ENCODE assay signal across 10 mouse cellular contexts in genomic region chr16:84559569-84560278, GRCm38 (mm10). TPM values are rescaled to one million over a fixed set of nuclear protein-coding genes. Genes with fewer than 3 reads are reported as not detected.
DNase-seq lines count a peak whose midpoint lies in the region; ATAC-seq and TF ChIP-seq lines count a peak whose summit lies in the region.
"Had no signal": no experiment of that assay in that cellular context is flagged by ENCODE, and none has a peak within 500 bp of the region (broad histone marks: within the 10 kb centered on the region; RNA-seq: fewer than 3 reads in every experiment).

No protein-coding gene starts in this region.

- no peaks in the 10 kb centered on the region for H3K36me3 ChIP-seq in hindbrain, postnatal 0 days (ENCODE audit: insufficient read depth, low read length)

- no peaks in the 10 kb centered on the region for H3K9me3 ChIP-seq in hindbrain, postnatal 0 days (ENCODE audit: low read length)

- H3K9ac ChIP-seq in hindbrain, postnatal 0 days (replicated peaks; ENCODE audit: low read length), result no peak overlapping the region

- WGBS in hindbrain, postnatal 0 days, result 10% methylated on average over 9 of the region's 9 CpGs

- no peaks in the 10 kb centered on the region for H3K4me1 ChIP-seq in hindbrain, postnatal 0 days (ENCODE audit: insufficient read depth, low read length)

- intact Hi-C loops in left cerebral cortex, postnatal 25 days (cut with DNase I), result loop anchor here (2.0 kb wide), 1 partner anchor 33 kb away; no protein-coding TSS in a partner anchor
- intact Hi-C loops in left cerebral cortex, postnatal 36 days (cut with DNase I), result loop anchor here (1.0 kb wide), 1 partner anchor 32 kb away; no protein-coding TSS in a partner anchor

- DNase-seq in adrenal gland, postnatal 14 days, result peak; percentile 54
- no peak for DNase-seq in adrenal gland, postnatal 4 days (ENCODE audit: low spot score in 2 of 2)
- DNase-seq in left cerebral cortex, postnatal 25 days (ENCODE audit: low spot score in 2 of 2), result peak; percentile 13 to 39
- no peak for DNase-seq in left cerebral cortex, postnatal 36 days (ENCODE audit: low spot score in 2 of 2)
- DNase-seq in brain, adult 2 months (ENCODE audit: low read depth, low spot score), result peak; percentile 54
- DNase-seq in hindbrain, postnatal 0 days (ENCODE audit: low spot score), result peak; percentile 60
- no peak for DNase-seq in layer of hippocampus, postnatal 36 days
- DNase-seq in urinary bladder, postnatal 4 days (ENCODE audit: low spot score in 2 of 2), result no peak

- peak; percentile 80 for TF ChIP-seq CTCF in hindbrain, postnatal 0 days (IDR thresholded peaks at IDR 0.05; ENCODE audit: low read depth)

- 0 out of 2 replicates have a peak, but pooled peaks have one; percentile 47 for ATAC-seq in hindbrain, postnatal 0 days

- no peak overlapping the region for H3K27ac ChIP-seq in hindbrain, postnatal 0 days

- H3K27me3 ChIP-seq in hindbrain, postnatal 0 days (ENCODE audit: insufficient read depth, low read length), result no peaks in the 10 kb centered on the region

- peak overlapping the region; percentile 42 for H3K4me2 ChIP-seq in hindbrain, postnatal 0 days (ENCODE audit: low read depth, low read length)

- no peak overlapping the region for H3K4me3 ChIP-seq in hindbrain, postnatal 0 days (ENCODE audit: low read length)

RNA-seq across cellular contexts. Expression of gene A730009L09Rik, which starts 44.8 kb away (rescaled TPM):
- total RNA-seq in adrenal gland, postnatal 14 days (2021), result not detected in 2 replicates
- total RNA-seq in adrenal gland, postnatal 4 days (2021), result not detected
- under 1 TPM; 0.21 to 0.32 TPM for total RNA-seq in left cerebral cortex, postnatal 25 days (2021)
- total RNA-seq in left cerebral cortex, postnatal 36 days (2021), result under 1 TPM; 0.20 to 0.25 TPM
- 0.68 TPM in 2 replicates for total RNA-seq in hindbrain, postnatal 0 days (2014; rRNA removed)
- polyA plus RNA-seq in hindbrain, postnatal 0 days (2015; fragmentation: Nextera tagmentation; extraction: Ambion mirVana), result 0.50 and 0.63 TPM in 2 replicates
- under 1 TPM; 0.30 to 0.33 TPM for total RNA-seq in layer of hippocampus, postnatal 36 days (2021)
- total RNA-seq: heart, postnatal 10 days had no signal
- polyA plus RNA-seq: C2C12 had no signal

Comparison
In these comparisons a context has a peak if more than half of its experiments do, and no peak if none do; other contexts are left out.
1. DNase-seq: peak in adrenal gland, postnatal 14 days (single experiment), left cerebral cortex, postnatal 25 days (2 of 2), brain, adult 2 months (single experiment) and hindbrain, postnatal 0 days (single experiment); none in adrenal gland, postnatal 4 days (0 of 2), left cerebral cortex, postnatal 36 days (0 of 2), layer of hippocampus, postnatal 36 days (0 of 2) and urinary bladder, postnatal 4 days (0 of 2).